Mouse (Mus musculus) liver, embryonic 16.5 days (tissue): ENCODE results near the gene Gnpat. TPM values are rescaled to one million over a fixed set of nuclear protein-coding genes. Genes with fewer than 3 reads are reported as not detected.

Experiments used
- ATAC-seq: fragments of 200-750 bp; cut with Nextera tagmentation; 2 replicates; pipeline ENCODE4 v1.8.0; 2017; ENCODE audit warnings: low read depth, mild to moderate bottlenecking, moderate number of reproducible peaks, moderate library complexity
- H3K27ac ChIP-seq: fragments of 300-500 bp; sonication (generic); 2 replicates; pipeline ENCODE4 v1.5.1; 2014; ENCODE audit warnings: mild to moderate bottlenecking, low read length
- H3K27me3 ChIP-seq: fragments of 300-500 bp; sonication (generic); 2 replicates; pipeline ENCODE4 v1.6.1; 2014; ENCODE audit warnings: low read depth, low read length, mixed read lengths; ENCODE audit not compliant: control insufficient read depth, insufficient read depth
- H3K36me3 ChIP-seq: fragments of 300-500 bp; sonication (generic); 2 replicates; pipeline ENCODE4 v1.6.1; 2014; ENCODE audit warnings: mild to moderate bottlenecking; ENCODE audit not compliant: control insufficient read depth, insufficient read depth
- H3K4me1 ChIP-seq: fragments of 300-500 bp; sonication (generic); 2 replicates; pipeline ENCODE4 v1.6.1; 2014; ENCODE audit warnings: low read depth, low read length, mixed read lengths; ENCODE audit not compliant: control insufficient read depth
- H3K4me2 ChIP-seq: fragments of 300-500 bp; sonication (generic); 2 replicates; pipeline ENCODE4 v1.6.1; 2014; ENCODE audit warnings: low read depth, low read length, mixed read lengths
- H3K4me3 ChIP-seq: fragments of 300-500 bp; sonication (generic); 2 replicates; pipeline ENCODE4 v1.5.1; 2014; ENCODE audit warnings: low read depth, mild to moderate bottlenecking, low read length
- H3K9ac ChIP-seq: fragments of 300-500 bp; sonication (generic); 2 replicates; pipeline ENCODE4 v1.6.1; 2014; ENCODE audit warnings: low read depth, low read length
- H3K9me3 ChIP-seq: fragments of 300-500 bp; sonication (generic); replicated peaks from 2 replicates; pipeline ENCODE4 v1.6.1; 2016; ENCODE audit warnings: low read length; ENCODE audit not compliant: control insufficient read depth
- WGBS: fragments of 180-500 bp; shearing (Covaris S2); extraction: QIAGEN DNeasy Blood & Tissue Kit; methylation state at CpG from one replicate; pipeline ENCODE4 v1.1.7; 2014; ENCODE audit not compliant: insufficient replicate concordance; 5-methylcytosine and 5-hydroxymethylcytosine counted together
- polyA plus RNA-seq: library from polyadenylated mRNA; unstranded; fragments of >200 nt; fragmentation: Nextera tagmentation; extraction: Ambion mirVana; gene quantifications from 2 replicates; pipeline ENCODE4 v1.2.1, GENCODE M21; 2015

The Gnpat gene
- polyA plus RNA-seq, 1 experiment from 2014 or later = 34.8 TPM

GRCm38 (mm10) chr8:124827387-124827786, 35.4 kb upstream of the Gnpat start:
- no peak overlapping the region for H3K27ac ChIP-seq
- no peaks in the 10 kb centered on the region for H3K27me3 ChIP-seq
- H3K4me1 ChIP-seq = no peaks in the 10 kb centered on the region; the same call in 1 of the 2 replicates
- no peak overlapping the region for H3K4me3 ChIP-seq
- 0 out of 2 replicates have a peak, but pooled peaks have one; percentile 6 for ATAC-seq
- H3K4me2 ChIP-seq = no peak overlapping the region
- H3K9ac ChIP-seq = no peak overlapping the region
- H3K9me3 ChIP-seq = no peaks in the 10 kb centered on the region
- under 1% methylated on average over 5 of the region's 5 CpGs for WGBS
- H3K36me3 ChIP-seq = no peaks in the 10 kb centered on the region

GRCm38 (mm10) chr8:124828561-124829240, 34.1 kb upstream of the Gnpat start:
- ATAC-seq = no peak
- H3K27me3 ChIP-seq = no peaks in the 10 kb centered on the region
- H3K9ac ChIP-seq = no peak overlapping the region
- H3K4me2 ChIP-seq = no peak overlapping the region
- H3K36me3 ChIP-seq = no peaks in the 10 kb centered on the region
- H3K9me3 ChIP-seq = no peaks in the 10 kb centered on the region
- no peaks in the 10 kb centered on the region; the same call in 1 of the 2 replicates for H3K4me1 ChIP-seq
- H3K27ac ChIP-seq = no peak overlapping the region
- H3K4me3 ChIP-seq = no peak overlapping the region
- 68% methylated on average over 24 of the region's 24 CpGs for WGBS

GRCm38 (mm10) chr8:124830050-124830449, 32.8 kb upstream of the Gnpat start:
- no peak overlapping the region for H3K4me3 ChIP-seq
- H3K27me3 ChIP-seq = no peaks in the 10 kb centered on the region
- H3K27ac ChIP-seq = no peak overlapping the region
- H3K9ac ChIP-seq = no peak overlapping the region
- H3K36me3 ChIP-seq = no peaks in the 10 kb centered on the region
- H3K9me3 ChIP-seq = no peaks in the 10 kb centered on the region
- WGBS = 48% methylated on average over 13 of the region's 13 CpGs
- no peak for ATAC-seq
- no peaks in the 10 kb centered on the region; the same call in 1 of the 2 replicates for H3K4me1 ChIP-seq
- H3K4me2 ChIP-seq = no peak overlapping the region

- Histone ChIP-seq H3K9ac (no peak overlapping the region), H3K9me3 (no peaks in the 10 kb centered on the region), H3K27ac (no peak overlapping the region), H3K4me1 (no peaks in the 10 kb centered on the region; the same call in 1 of the 2 replicates), H3K27me3 (no peaks in the 10 kb centered on the region), H3K4me2 (no peak overlapping the region), H3K4me3 (no peak overlapping the region), H3K36me3 (no peaks in the 10 kb centered on the region)
- ATAC-seq = no peak
- WGBS = 71% methylated on average over 6 of the region's 6 CpGs
Observed at GRCm38 (mm10) chr8:124831531-124831930, 31.3 kb upstream of the Gnpat start.

- no peaks in the 10 kb centered on the region; the same call in 1 of the 2 replicates for H3K4me1 ChIP-seq
- WGBS = 68% methylated on average over 6 of the region's 6 CpGs
- no peaks in the 10 kb centered on the region for H3K27me3 ChIP-seq
- no peak overlapping the region for H3K4me2 ChIP-seq
- ATAC-seq = no peak
- H3K36me3 ChIP-seq = no peaks in the 10 kb centered on the region
- H3K27ac ChIP-seq = no peak overlapping the region
- H3K9me3 ChIP-seq = no peaks in the 10 kb centered on the region
- H3K4me3 ChIP-seq = no peak overlapping the region
- no peak overlapping the region for H3K9ac ChIP-seq
Observed at GRCm38 (mm10) chr8:124831941-124832340, 30.9 kb upstream of the Gnpat start.

- H3K4me2 ChIP-seq = no peak overlapping the region
- no peaks in the 10 kb centered on the region for H3K27me3 ChIP-seq
- H3K4me3 ChIP-seq = no peak overlapping the region
- no peak for ATAC-seq
- no peaks in the 10 kb centered on the region for H3K9me3 ChIP-seq
- no peak overlapping the region for H3K27ac ChIP-seq
- H3K4me1 ChIP-seq = no peaks in the 10 kb centered on the region
- WGBS = 26% methylated on average over 15 of the region's 15 CpGs
- H3K9ac ChIP-seq = no peak overlapping the region
- H3K36me3 ChIP-seq = no peaks in the 10 kb centered on the region; the same call in 1 of the 2 replicates
Observed at GRCm38 (mm10) chr8:124833430-124834205, 29.2 kb upstream of the Gnpat start.

- H3K27me3 ChIP-seq = no peaks in the 10 kb centered on the region
- H3K9me3 ChIP-seq = no peaks in the 10 kb centered on the region
- H3K4me1 ChIP-seq = no peaks in the 10 kb centered on the region
- no peak for ATAC-seq
- no peak overlapping the region for H3K27ac ChIP-seq
- no peak overlapping the region for H3K4me3 ChIP-seq
- H3K9ac ChIP-seq = no peak overlapping the region
- peaks cover 16% of the 10 kb centered on the region for H3K36me3 ChIP-seq
- no peak overlapping the region for H3K4me2 ChIP-seq
Observed at GRCm38 (mm10) chr8:124835848-124836247, 27.0 kb upstream of the Gnpat start.

GRCm38 (mm10) chr8:124836273-124836672, 26.6 kb upstream of the Gnpat start:
- 72% methylated on average over 7 of the region's 7 CpGs for WGBS
- Histone ChIP-seq H3K4me1 (no peaks in the 10 kb centered on the region), H3K4me3 (no peak overlapping the region), H3K27me3 (no peaks in the 10 kb centered on the region), H3K36me3 (peaks cover 16% of the 10 kb centered on the region), H3K4me2 (no peak overlapping the region), H3K27ac (no peak overlapping the region), H3K9me3 (no peaks in the 10 kb centered on the region), H3K9ac (no peak overlapping the region)
- no peak for ATAC-seq

- Histone ChIP-seq H3K9ac (no peak overlapping the region), H3K4me2 (no peak overlapping the region), H3K9me3 (no peaks in the 10 kb centered on the region), H3K4me1 (no peaks in the 10 kb centered on the region), H3K27ac (no peak overlapping the region), H3K36me3 (peaks cover 16% of the 10 kb centered on the region), H3K27me3 (no peaks in the 10 kb centered on the region), H3K4me3 (no peak overlapping the region)
- WGBS = 46% methylated on average over 2 of the region's 2 CpGs
- no peak for ATAC-seq
Observed at GRCm38 (mm10) chr8:124836907-124837306, 25.9 kb upstream of the Gnpat start.
